Mouse (Mus musculus): ENCODE results near the gene Mtmr2.

Gene Mtmr2

GRCm38 (mm10) chr9:13806854-13807253 lies 58.6 kb downstream of the Mtmr2 start:
- no peak for DNase-seq (ENCODE audit: low spot score)

GRCm38 (mm10) chr9:13807657-13808056 lies 59.4 kb downstream of the Mtmr2 start:
- DNase-seq (ENCODE audit: low spot score), result no peak

- DNase-seq (ENCODE audit: low spot score), result no peak
Measured at GRCm38 (mm10) chr9:13809937-13810336, 61.7 kb downstream of the Mtmr2 start.

GRCm38 (mm10) chr9:13818369-13818768 lies 70.2 kb downstream of the Mtmr2 start:
- DNase-seq (ENCODE audit: low spot score), result no peak

GRCm38 (mm10) chr9:13820774-13821173 lies 72.6 kb downstream of the Mtmr2 start:
- no peak for DNase-seq (ENCODE audit: low spot score)

GRCm38 (mm10) chr9:13825896-13826295 lies 77.7 kb downstream of the Mtmr2 start:
- no peak for DNase-seq (ENCODE audit: low spot score)

GRCm38 (mm10) chr9:13826391-13826805 lies 78.2 kb downstream of the Mtmr2 start:
- DNase-seq (ENCODE audit: low spot score), result peak; percentile 57

- peak; percentile 97 for DNase-seq (ENCODE audit: low spot score)
Measured at GRCm38 (mm10) chr9:13826832-13827405, 78.7 kb downstream of the Mtmr2 start, which contains the start of gene Cep57. Gene Cep57 (minus strand): TSS chr9:13827107.

GRCm38 (mm10) chr9:13827406-13828086 lies 79.3 kb downstream of the Mtmr2 start, which contains the start of gene Fam76b:
Gene Fam76b (plus strand): TSS chr9:13827716.
- peak; percentile 100 for DNase-seq (ENCODE audit: low spot score)

GRCm38 (mm10) chr9:13828087-13828441 lies 79.9 kb downstream of the Mtmr2 start:
- DNase-seq (ENCODE audit: low spot score), result no peak

- no peak for DNase-seq (ENCODE audit: low spot score)
Measured at GRCm38 (mm10) chr9:13835256-13835655, 87.0 kb downstream of the Mtmr2 start.

- DNase-seq (ENCODE audit: low spot score), result no peak
Measured at GRCm38 (mm10) chr9:13836726-13837125, 88.5 kb downstream of the Mtmr2 start.

GRCm38 (mm10) chr9:13847591-13847990 lies 99.4 kb downstream of the Mtmr2 start:
- no peak for DNase-seq (ENCODE audit: low spot score)

- peak; percentile 33 for DNase-seq (ENCODE audit: low spot score)
Measured at GRCm38 (mm10) chr9:13848481-13849480, 100.6 kb downstream of the Mtmr2 start.

GRCm38 (mm10) chr9:13853876-13854275 lies 105.7 kb downstream of the Mtmr2 start:
- no peak for DNase-seq (ENCODE audit: low spot score)
